Mouse (Mus musculus): ENCODE results near the gene Gm10570. TPM values are rescaled to one million over a fixed set of nuclear protein-coding genes. Genes with fewer than 3 reads are reported as not detected.

The Gm10570 gene
- polyA plus RNA-seq, 1 experiment from 2014 or later: 0.92 TPM

DNA sequence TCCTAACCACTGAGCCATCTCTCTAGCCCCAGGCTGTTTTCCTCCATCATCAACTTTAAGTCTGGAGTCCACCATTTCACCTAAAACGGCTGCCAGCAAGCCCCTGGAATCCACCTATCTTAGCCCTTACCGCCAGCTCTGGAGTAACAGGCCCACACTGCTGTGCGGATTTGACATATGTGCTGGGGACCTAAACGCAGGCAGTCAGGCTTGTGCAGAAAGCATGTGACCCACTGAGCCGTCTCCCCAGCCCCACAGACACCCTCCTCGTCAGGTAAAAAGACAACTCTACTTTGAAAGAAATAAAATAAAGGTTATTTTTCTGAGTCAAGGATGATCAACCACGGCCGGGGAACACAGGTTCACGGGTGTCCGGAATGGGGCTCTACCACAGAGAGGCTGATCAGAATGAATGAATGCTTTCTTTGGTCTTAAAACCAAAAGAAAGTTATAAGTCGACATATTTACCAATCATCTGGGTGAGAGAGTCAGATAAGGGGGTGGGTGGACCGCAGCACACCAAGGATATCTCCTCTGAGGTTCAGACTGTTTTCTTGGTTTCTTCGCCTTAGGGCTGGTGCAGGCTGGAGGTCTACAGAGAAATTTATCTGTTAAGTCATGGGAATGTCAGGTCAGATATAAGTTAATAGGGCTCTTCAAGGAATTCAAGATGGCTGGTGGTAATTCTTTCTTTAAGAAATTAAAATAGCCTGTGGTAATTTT, 12.1 kb downstream of the Gm10570 start:
- Histone ChIP-seq H3K4me1 (replicated peaks; ENCODE audit: control insufficient read depth, insufficient read depth, low read length) (0 out of 2 replicates have a peak, but pooled peaks cover 2% of the 10 kb centered on the region), H3K27me3 (replicated peaks; ENCODE audit: control insufficient read depth, insufficient read depth, low read length) (no peaks in the 10 kb centered on the region; the same call in 1 of the 2 replicates), H3K27ac (ENCODE audit: low read length) (no peak overlapping the region), H3K9me3 (ENCODE audit: control insufficient read depth, low read length) (no peaks in the 10 kb centered on the region), H3K9ac (replicated peaks; ENCODE audit: low read depth, low read length) (no peak overlapping the region), H3K36me3 (ENCODE audit: control insufficient read depth, insufficient read depth) (no peaks in the 10 kb centered on the region), H3K4me3 (replicated peaks; ENCODE audit: low read length) (no peak overlapping the region), H3K4me2 (ENCODE audit: low read length) (no peak overlapping the region)
- no peak for ATAC-seq
- 87% methylated on average over 13 of the region's 13 CpGs for WGBS

DNA sequence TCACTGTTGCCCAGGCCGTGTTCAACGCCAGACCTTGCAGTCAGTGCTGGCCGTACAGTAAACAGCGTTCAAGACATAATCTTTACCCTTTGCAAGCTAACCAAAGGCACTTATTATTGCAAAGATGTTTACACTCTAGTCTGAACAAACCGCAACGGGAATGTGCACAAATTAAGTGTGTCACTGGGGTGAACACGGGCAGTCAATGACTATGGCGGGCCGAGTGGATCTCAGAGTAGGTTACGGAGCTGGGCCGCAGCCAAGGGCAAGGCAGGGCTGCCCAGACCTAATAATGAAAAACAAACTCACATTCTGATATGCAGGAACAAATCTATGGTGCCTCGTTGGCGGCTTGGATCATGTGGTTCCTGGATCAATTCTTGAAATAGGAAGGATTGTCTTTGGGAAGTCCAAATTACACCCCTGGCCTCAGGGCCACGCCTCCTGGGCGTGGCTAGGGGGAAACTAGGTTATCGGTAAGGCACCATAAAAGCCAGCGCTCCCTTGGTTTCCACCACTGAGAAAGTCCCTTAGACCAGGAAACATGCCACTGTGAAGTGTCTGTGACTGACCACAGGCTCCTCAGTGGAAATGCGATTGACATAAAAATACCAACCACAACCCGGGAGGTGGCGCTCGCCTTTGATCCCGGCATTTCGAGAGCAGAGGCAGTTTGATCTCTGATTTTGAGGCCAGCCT, 13.3 kb downstream of the Gm10570 start:
- 48% methylated on average over 23 of the region's 23 CpGs for WGBS

GRCm38 (mm10) chr4:130294513-130294912, 14.0 kb downstream of the Gm10570 start:
- Histone ChIP-seq H3K27me3 (replicated peaks; ENCODE audit: control insufficient read depth, insufficient read depth, low read length) (no peaks in the 10 kb centered on the region; the same call in 1 of the 2 replicates), H3K9ac (replicated peaks; ENCODE audit: low read depth, low read length) (no peak overlapping the region), H3K36me3 (ENCODE audit: control insufficient read depth, insufficient read depth) (no peaks in the 10 kb centered on the region), H3K9me3 (ENCODE audit: control insufficient read depth, low read length) (no peaks in the 10 kb centered on the region), H3K4me1 (replicated peaks; ENCODE audit: control insufficient read depth, insufficient read depth, low read length) (0 out of 2 replicates have a peak, but pooled peaks cover 2% of the 10 kb centered on the region), H3K4me3 (replicated peaks; ENCODE audit: low read length) (no peak overlapping the region), H3K27ac (ENCODE audit: low read length) (no peak overlapping the region), H3K4me2 (ENCODE audit: low read length) (no peak overlapping the region)
- ATAC-seq: no peak
- 81% methylated on average over 8 of the region's 8 CpGs for WGBS

More for the DNA sequence above, 13.3 kb downstream of the Gm10570 start:
- Histone ChIP-seq H3K4me1 (replicated peaks; ENCODE audit: control insufficient read depth, insufficient read depth, low read length) (0 out of 2 replicates have a peak, but pooled peaks cover 2% of the 10 kb centered on the region), H3K9me3 (ENCODE audit: control insufficient read depth, low read length) (no peaks in the 10 kb centered on the region), H3K4me3 (replicated peaks; ENCODE audit: low read length) (no peak overlapping the region), H3K27me3 (replicated peaks; ENCODE audit: control insufficient read depth, insufficient read depth, low read length) (no peaks in the 10 kb centered on the region; the same call in 1 of the 2 replicates), H3K36me3 (ENCODE audit: control insufficient read depth, insufficient read depth) (no peaks in the 10 kb centered on the region), H3K4me2 (ENCODE audit: low read length) (no peak overlapping the region), H3K27ac (ENCODE audit: low read length) (no peak overlapping the region), H3K9ac (replicated peaks; ENCODE audit: low read depth, low read length) (no peak overlapping the region)
- no peak for ATAC-seq

- Histone ChIP-seq H3K4me2 (ENCODE audit: low read length) (no peak overlapping the region), H3K36me3 (ENCODE audit: control insufficient read depth, insufficient read depth) (no peaks in the 10 kb centered on the region), H3K4me3 (replicated peaks; ENCODE audit: low read length) (no peak overlapping the region), H3K4me1 (replicated peaks; ENCODE audit: control insufficient read depth, insufficient read depth, low read length) (0 out of 2 replicates have a peak, but pooled peaks cover 2% of the 10 kb centered on the region), H3K9ac (replicated peaks; ENCODE audit: low read depth, low read length) (no peak overlapping the region), H3K9me3 (ENCODE audit: control insufficient read depth, low read length) (no peaks in the 10 kb centered on the region), H3K27ac (ENCODE audit: low read length) (no peak overlapping the region), H3K27me3 (replicated peaks; ENCODE audit: control insufficient read depth, insufficient read depth, low read length) (no peaks in the 10 kb centered on the region; the same call in 1 of the 2 replicates)
- 2% methylated on average over 4 of the region's 4 CpGs for WGBS
- ATAC-seq: peak; percentile 55; the same call in 1 of the 2 replicates
Measured at GRCm38 (mm10) chr4:130292271-130292670, 16.2 kb downstream of the Gm10570 start.

GRCm38 (mm10) chr4:130289824-130290223, 18.6 kb downstream of the Gm10570 start:
- ATAC-seq: no peak
- Histone ChIP-seq H3K9me3 (ENCODE audit: control insufficient read depth, low read length) (no peaks in the 10 kb centered on the region), H3K4me2 (ENCODE audit: low read length) (no peak overlapping the region), H3K4me3 (replicated peaks; ENCODE audit: low read length) (no peak overlapping the region), H3K36me3 (ENCODE audit: control insufficient read depth, insufficient read depth) (no peaks in the 10 kb centered on the region), H3K4me1 (replicated peaks; ENCODE audit: control insufficient read depth, insufficient read depth, low read length) (no peaks in the 10 kb centered on the region), H3K27me3 (replicated peaks; ENCODE audit: control insufficient read depth, insufficient read depth, low read length) (peaks cover 3% of the 10 kb centered on the region; the same call in 1 of the 2 replicates), H3K27ac (ENCODE audit: low read length) (no peak overlapping the region), H3K9ac (replicated peaks; ENCODE audit: low read depth, low read length) (no peak overlapping the region)
- WGBS: 73% methylated on average over 3 of the region's 3 CpGs

DNA sequence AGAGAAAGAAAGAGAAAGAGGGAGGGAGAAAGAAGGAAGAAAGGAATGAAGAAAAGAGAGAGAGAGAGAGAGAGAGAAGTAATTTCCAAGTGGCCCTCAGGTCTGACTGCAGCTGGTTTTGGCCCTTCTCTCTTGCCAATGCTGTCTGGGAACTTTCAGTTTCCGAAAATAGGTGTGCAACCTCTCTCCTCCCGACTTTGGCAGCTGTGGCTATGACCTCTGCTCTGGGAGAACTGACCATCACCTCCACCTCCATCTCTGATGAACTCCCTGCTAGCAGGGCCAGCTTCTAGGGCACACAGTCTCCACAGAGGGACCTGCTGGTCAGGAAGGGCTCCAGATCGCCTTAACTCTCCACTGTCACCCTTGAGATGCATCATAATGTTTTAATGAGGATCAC, 21.9 kb downstream of the Gm10570 start:
- WGBS: 57% methylated on average over 3 of the region's 3 CpGs
- Histone ChIP-seq H3K9ac (replicated peaks; ENCODE audit: low read depth, low read length) (no peak overlapping the region), H3K27ac (ENCODE audit: low read length) (no peak overlapping the region), H3K4me2 (ENCODE audit: low read length) (no peak overlapping the region), H3K4me3 (replicated peaks; ENCODE audit: low read length) (no peak overlapping the region), H3K4me1 (replicated peaks; ENCODE audit: control insufficient read depth, insufficient read depth, low read length) (no peaks in the 10 kb centered on the region), H3K27me3 (replicated peaks; ENCODE audit: control insufficient read depth, insufficient read depth, low read length) (0 out of 2 replicates have a peak, but pooled peaks cover 3% of the 10 kb centered on the region), H3K36me3 (ENCODE audit: control insufficient read depth, insufficient read depth) (no peaks in the 10 kb centered on the region), H3K9me3 (ENCODE audit: control insufficient read depth, low read length) (no peaks in the 10 kb centered on the region)
- ATAC-seq: no peak

- Histone ChIP-seq H3K4me1 (replicated peaks; ENCODE audit: control insufficient read depth, insufficient read depth, low read length) (no peaks in the 10 kb centered on the region), H3K27me3 (replicated peaks; ENCODE audit: control insufficient read depth, insufficient read depth, low read length) (0 out of 2 replicates have a peak, but pooled peaks cover 3% of the 10 kb centered on the region), H3K4me3 (replicated peaks; ENCODE audit: low read length) (no peak overlapping the region), H3K4me2 (ENCODE audit: low read length) (no peak overlapping the region), H3K27ac (ENCODE audit: low read length) (no peak overlapping the region), H3K9me3 (ENCODE audit: control insufficient read depth, low read length) (no peaks in the 10 kb centered on the region), H3K36me3 (ENCODE audit: control insufficient read depth, insufficient read depth) (no peaks in the 10 kb centered on the region), H3K9ac (replicated peaks; ENCODE audit: low read depth, low read length) (no peak overlapping the region)
- 83% methylated on average over 9 of the region's 9 CpGs for WGBS
- no peak for ATAC-seq
Measured at GRCm38 (mm10) chr4:130283826-130284225, 24.6 kb downstream of the Gm10570 start.

DNA sequence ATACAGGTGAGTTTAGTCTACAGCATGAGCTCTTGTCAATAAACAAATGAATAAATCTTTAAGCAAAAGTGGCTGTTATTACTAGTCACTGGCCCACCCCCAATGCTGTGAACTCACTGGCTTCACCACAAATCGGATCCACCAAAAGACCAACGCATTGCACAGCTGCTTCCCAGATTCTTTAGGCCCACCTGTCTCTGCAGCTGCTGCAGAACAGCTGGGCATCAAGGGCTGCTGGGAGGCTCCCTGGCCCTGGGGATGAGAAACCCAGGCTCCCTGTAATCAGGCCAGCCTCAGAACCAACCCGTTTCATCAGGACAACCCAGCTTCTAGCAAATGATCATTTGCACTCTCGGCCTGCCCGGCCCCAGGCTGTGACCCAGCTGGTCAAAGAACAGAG, 25.6 kb downstream of the Gm10570 start:
- Histone ChIP-seq H3K9me3 (ENCODE audit: control insufficient read depth, low read length) (no peaks in the 10 kb centered on the region), H3K27me3 (replicated peaks; ENCODE audit: control insufficient read depth, insufficient read depth, low read length) (0 out of 2 replicates have a peak, but pooled peaks cover 3% of the 10 kb centered on the region), H3K36me3 (ENCODE audit: control insufficient read depth, insufficient read depth) (no peaks in the 10 kb centered on the region), H3K4me1 (replicated peaks; ENCODE audit: control insufficient read depth, insufficient read depth, low read length) (no peaks in the 10 kb centered on the region), H3K9ac (replicated peaks; ENCODE audit: low read depth, low read length) (no peak overlapping the region), H3K4me3 (replicated peaks; ENCODE audit: low read length) (no peak overlapping the region), H3K4me2 (ENCODE audit: low read length) (no peak overlapping the region), H3K27ac (ENCODE audit: low read length) (no peak overlapping the region)
- 79% methylated on average over 5 of the region's 5 CpGs for WGBS
- no peak for ATAC-seq

DNA sequence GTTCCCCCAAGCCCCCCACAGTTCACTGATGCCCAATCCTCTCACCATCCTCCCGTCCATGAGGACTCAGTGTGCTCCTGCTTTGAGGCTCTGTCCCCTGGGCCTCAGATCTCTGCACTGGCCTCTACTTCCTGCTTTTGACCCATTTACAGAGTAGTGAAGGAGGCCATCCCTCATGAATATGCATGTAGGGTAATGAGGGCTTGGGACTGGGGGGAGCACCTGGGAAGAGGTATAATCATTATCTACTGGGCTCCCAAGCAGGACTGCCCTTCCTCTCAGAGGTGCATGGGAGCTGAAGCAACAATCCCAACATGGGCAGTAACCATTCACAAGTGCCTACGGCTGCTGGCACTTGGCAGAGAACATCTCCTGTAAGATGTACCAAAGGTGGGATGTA, 29.4 kb downstream of the Gm10570 start, which contains the start of gene Serinc2:
Gene Serinc2, minus strand, starts transcription at position 101 of the 400 bp plus-strand sequence.
- Histone ChIP-seq H3K27ac (ENCODE audit: low read length) (no peak within 1 kb of the TSS), H3K4me1 (replicated peaks; ENCODE audit: control insufficient read depth, insufficient read depth, low read length) (peaks cover 7% of the 10 kb centered on the region), H3K27me3 (replicated peaks; ENCODE audit: control insufficient read depth, insufficient read depth, low read length) (no peaks in the 10 kb centered on the region), H3K4me2 (ENCODE audit: low read length) (no peak within 1 kb of the TSS), H3K9me3 (ENCODE audit: control insufficient read depth, low read length) (no peaks in the 10 kb centered on the region), H3K36me3 (ENCODE audit: control insufficient read depth, insufficient read depth) (no peaks in the 10 kb centered on the region), H3K4me3 (replicated peaks; ENCODE audit: low read length) (no peak within 1 kb of the TSS), H3K9ac (replicated peaks; ENCODE audit: low read depth, low read length) (no peak within 1 kb of the TSS)
- 67% methylated on average over 2 of the region's 2 CpGs for WGBS
- ATAC-seq: no peak

Measured in forebrain, embryonic 16.5 days (tissue).